Mouse (Mus musculus): ENCODE results near the gene Lyrm7. TPM values are rescaled to one million over a fixed set of nuclear protein-coding genes. Genes with fewer than 3 reads are reported as not detected.
"Not testable (repeated sequence)": the region's sequence is repeated elsewhere in the genome, so short reads cannot be mapped to it uniquely, and the experiment has no call there.

The Lyrm7 gene
- polyA plus RNA-seq, 1 experiment from 2014 or later = 10.9 TPM

GRCm38 (mm10) chr11:54865330-54866085 lies 4.8 kb upstream of the Lyrm7 start:
- peaks cover 11% of the 10 kb centered on the region for H3K36me3 ChIP-seq
- no peak for ATAC-seq (ENCODE audit: insufficient number of reproducible peaks, low FRiP score, low TSS enrichment, low read depth)
- peak overlapping the region; percentile 97 for H3K9ac ChIP-seq
- no peaks in the 10 kb centered on the region for H3K27me3 ChIP-seq
- H3K9me3 ChIP-seq (replicated peaks) = no peaks in the 10 kb centered on the region
- peak overlapping the region; percentile 88 for H3K27ac ChIP-seq (replicated peaks)
- H3K4me3 ChIP-seq (replicated peaks) = peak overlapping the region; percentile 86
- 72% methylated on average over 6 of the region's 6 CpGs for WGBS
- H3K4me1 ChIP-seq = peaks cover 18% of the 10 kb centered on the region
- peak overlapping the region; percentile 55 for H3K4me2 ChIP-seq (replicated peaks)

GRCm38 (mm10) chr11:54862621-54863520 lies 2.2 kb upstream of the Lyrm7 start:
- Histone ChIP-seq H3K9ac (no peak overlapping the region), H3K27ac (replicated peaks) (no peak overlapping the region), H3K9me3 (replicated peaks) (no peaks in the 10 kb centered on the region), H3K4me3 (replicated peaks) (no peak overlapping the region), H3K4me2 (replicated peaks) (no peak overlapping the region), H3K36me3 (no peaks in the 10 kb centered on the region), H3K27me3 (no peaks in the 10 kb centered on the region), H3K4me1 (peaks cover 16% of the 10 kb centered on the region)
- no peak for ATAC-seq (ENCODE audit: insufficient number of reproducible peaks, low FRiP score, low TSS enrichment, low read depth)
- 44% methylated on average over 10 of the region's 10 CpGs for WGBS

GRCm38 (mm10) chr11:54861471-54862420 lies 1.0 kb upstream of the Lyrm7 start:
- Histone ChIP-seq H3K9ac (no peak overlapping the region), H3K9me3 (replicated peaks) (no peaks in the 10 kb centered on the region), H3K4me1 (peaks cover 6% of the 10 kb centered on the region; the same call in 1 of the 2 replicates), H3K36me3 (no peaks in the 10 kb centered on the region), H3K27me3 (no peaks in the 10 kb centered on the region), H3K4me2 (replicated peaks) (peak overlapping the region; percentile 72; the same call in 1 of the 2 replicates), H3K27ac (replicated peaks) (no peak overlapping the region), H3K4me3 (replicated peaks) (no peak overlapping the region)
- 86% methylated on average over 5 of the region's 5 CpGs for WGBS
- no peak for ATAC-seq (ENCODE audit: insufficient number of reproducible peaks, low FRiP score, low TSS enrichment, low read depth)

- 12% methylated on average over 11 of the region's 11 CpGs for WGBS
- peak overlapping the region; percentile 58; the same call in 1 of the 2 replicates for H3K27ac ChIP-seq (replicated peaks)
Measured at GRCm38 (mm10) chr11:54859322-54860165, 1.2 kb downstream of the Lyrm7 start.

GRCm38 (mm10) chr11:54858880-54859279 lies 1.8 kb downstream of the Lyrm7 start:
- H3K27ac ChIP-seq (replicated peaks) = peak overlapping the region; percentile 58; the same call in 1 of the 2 replicates
- H3K27me3 ChIP-seq; H3K4me2 ChIP-seq (replicated peaks); ATAC-seq (ENCODE audit: insufficient number of reproducible peaks, low FRiP score, low TSS enrichment, low read depth); H3K4me3 ChIP-seq (replicated peaks); H3K9me3 ChIP-seq (replicated peaks); H3K36me3 ChIP-seq; H3K4me1 ChIP-seq; H3K9ac ChIP-seq: not testable (repeated sequence)
- 95% methylated on average over 11 of the region's 12 CpGs for WGBS

More at GRCm38 (mm10) chr11:54859322-54860165, 1.2 kb downstream of the Lyrm7 start:
- no peaks in the 10 kb centered on the region for H3K27me3 ChIP-seq
- H3K4me2 ChIP-seq (replicated peaks) = peak overlapping the region; percentile 72
- H3K36me3 ChIP-seq = no peaks in the 10 kb centered on the region
- no peak for ATAC-seq (ENCODE audit: insufficient number of reproducible peaks, low FRiP score, low TSS enrichment, low read depth)
- no peaks in the 10 kb centered on the region for H3K9me3 ChIP-seq (replicated peaks)
- peak overlapping the region; percentile 49; the same call in 1 of the 2 replicates for H3K9ac ChIP-seq
- H3K4me3 ChIP-seq (replicated peaks) = peak overlapping the region; percentile 72
- peaks cover 6% of the 10 kb centered on the region; the same call in 1 of the 2 replicates for H3K4me1 ChIP-seq

- no peaks in the 10 kb centered on the region for H3K36me3 ChIP-seq
- H3K9me3 ChIP-seq (replicated peaks) = no peaks in the 10 kb centered on the region
- WGBS = 91% methylated on average over 12 of the region's 12 CpGs
- no peak overlapping the region for H3K27ac ChIP-seq (replicated peaks)
- no peak for ATAC-seq (ENCODE audit: insufficient number of reproducible peaks, low FRiP score, low TSS enrichment, low read depth)
- H3K9ac ChIP-seq = no peak overlapping the region
- H3K4me1 ChIP-seq = no peaks in the 10 kb centered on the region
- H3K4me3 ChIP-seq (replicated peaks) = no peak overlapping the region
- no peak overlapping the region for H3K4me2 ChIP-seq (replicated peaks)
- no peaks in the 10 kb centered on the region for H3K27me3 ChIP-seq
Measured at GRCm38 (mm10) chr11:54851656-54852055, 9.1 kb downstream of the Lyrm7 start.

- no peak overlapping the region for H3K9ac ChIP-seq
- 80% methylated on average over 10 of the region's 10 CpGs for WGBS
- no peak overlapping the region for H3K4me3 ChIP-seq (replicated peaks)
- no peak overlapping the region for H3K27ac ChIP-seq (replicated peaks)
- H3K36me3 ChIP-seq = no peaks in the 10 kb centered on the region
- no peaks in the 10 kb centered on the region for H3K9me3 ChIP-seq (replicated peaks)
- H3K4me1 ChIP-seq = 0 out of 2 replicates have a peak, but pooled peaks cover 5% of the 10 kb centered on the region
- no peaks in the 10 kb centered on the region for H3K27me3 ChIP-seq
- H3K4me2 ChIP-seq (replicated peaks) = no peak overlapping the region
- no peak for ATAC-seq (ENCODE audit: insufficient number of reproducible peaks, low FRiP score, low TSS enrichment, low read depth)
Measured at GRCm38 (mm10) chr11:54849961-54850758, 10.6 kb downstream of the Lyrm7 start.

GRCm38 (mm10) chr11:54845470-54846442 lies 15.0 kb downstream of the Lyrm7 start:
- Histone ChIP-seq H3K4me1 (0 out of 2 replicates have a peak, but pooled peaks cover 5% of the 10 kb centered on the region), H3K4me2 (replicated peaks) (no peak overlapping the region), H3K36me3 (no peaks in the 10 kb centered on the region), H3K9me3 (replicated peaks) (no peaks in the 10 kb centered on the region), H3K4me3 (replicated peaks) (no peak overlapping the region), H3K27me3 (no peaks in the 10 kb centered on the region), H3K27ac (replicated peaks) (no peak overlapping the region), H3K9ac (no peak overlapping the region)
- no peak for ATAC-seq (ENCODE audit: insufficient number of reproducible peaks, low FRiP score, low TSS enrichment, low read depth)
- WGBS = 42% methylated on average over 8 of the region's 8 CpGs

- 72% methylated on average over 5 of the region's 5 CpGs for whole genome bisulfite sequencing
- ATAC-seq (ENCODE audit: insufficient number of reproducible peaks, low FRiP score, low TSS enrichment, low read depth) = no peak
- Histone ChIP-seq H3K4me3 (replicated peaks) (no peak overlapping the region), H3K36me3 (no peaks in the 10 kb centered on the region), H3K9me3 (replicated peaks) (no peaks in the 10 kb centered on the region), H3K27me3 (no peaks in the 10 kb centered on the region), H3K4me1 (0 out of 2 replicates have a peak, but pooled peaks cover 5% of the 10 kb centered on the region), H3K4me2 (replicated peaks) (no peak overlapping the region), H3K9ac (no peak overlapping the region), H3K27ac (replicated peaks) (no peak overlapping the region)
Measured at GRCm38 (mm10) chr11:54844959-54845358, 15.8 kb downstream of the Lyrm7 start.
